Mouse (Mus musculus): ENCODE results near the gene Glod4. TPM values are rescaled to one million over a fixed set of nuclear protein-coding genes. Genes with fewer than 3 reads are reported as not detected.
A peak's percentile ranks its signal among the peaks of the same experiment; 100 is the strongest.

Glod4 gene
- total and polyA plus RNA-seq, 3 experiments, result 121 to 190 (median 161) TPM

DNA sequence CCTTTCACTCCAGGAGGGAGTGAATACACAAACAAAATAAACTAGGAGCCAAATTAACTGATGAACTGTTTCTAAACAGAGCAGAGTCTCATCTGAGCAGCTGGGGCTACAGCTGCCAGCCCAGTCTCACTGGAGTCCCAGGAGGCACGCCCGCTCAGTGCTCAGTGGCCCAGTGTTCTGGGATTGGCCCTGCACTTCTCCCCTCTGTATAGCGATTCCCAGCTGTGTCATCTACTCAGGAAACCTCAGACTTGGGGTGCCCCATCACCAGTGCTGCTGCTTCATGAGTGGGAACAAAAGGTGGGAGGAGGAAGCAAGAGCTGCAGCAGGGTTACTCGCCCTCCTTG is 10.4 kb upstream of the Glod4 start (continued):
- TF ChIP-seq CHD1 (IDR thresholded peaks at IDR 0.05; ENCODE audit: low read depth, low read length), result no peak

GRCm38 (mm10) chr11:76253145-76253917 is 9.8 kb upstream of the Glod4 start:
- no peaks in the 10 kb centered on the region for H3K79me2 ChIP-seq (replicated peaks; ENCODE audit: control insufficient read depth, extremely low read depth, insufficient read depth, poor library complexity, severe bottlenecking)
- no peak overlapping the region for H3K27ac ChIP-seq (ENCODE audit: insufficient read depth, low read depth)
- H3K4me1 ChIP-seq (ENCODE audit: control insufficient read depth in 1 of 2, insufficient read depth in 2 of 2), result peaks cover 0 to 15% of the 10 kb centered on the region in 2 experiments; a peak in 2 of 4 replicates
- dilution Hi-C loops (cut with MboI; ENCODE audit: extremely low pct_ligation_motif_present, extremely low pct_unique_long_range_greater_than_20kb, low sequenced_read_pairs) (no loop called here), in situ Hi-C loops (cut with MboI; ENCODE audit: low pct_ligation_motif_present, low pct_unique_long_range_greater_than_20kb, low sequenced_read_pairs) (loop anchor here (5.0 to 10.0 kb wide), 2 partner anchors 149 to 251 kb away; no protein-coding TSS in a partner anchor)
- DNase-seq (ENCODE audit: extremely low read depth), result peak; percentile 86
- H3K4me2 ChIP-seq (ENCODE audit: insufficient read depth, low read depth, poor library complexity, severe bottlenecking), result no peak overlapping the region
- H3K36me3 ChIP-seq (replicated peaks in 1 of 2; ENCODE audit: control insufficient read depth in 1 of 2, insufficient read depth in 1 of 2, low read length in 1 of 2), result peaks cover 27 to 76% of the 10 kb centered on the region in 2 experiments
- no peak overlapping the region for H3K4me3 ChIP-seq (replicated peaks in 1 of 3; ENCODE audit: low read depth in 2 of 3, low read length in 2 of 3, poor library complexity in 1 of 3)
- H3K9ac ChIP-seq (ENCODE audit: insufficient read depth, low read depth), result no peak overlapping the region
- no peaks in the 10 kb centered on the region for H3K9me3 ChIP-seq (replicated peaks; ENCODE audit: low read length)
- peak; percentile 95 for TF ChIP-seq SMC3 (IDR thresholded peaks at IDR 0.05; ENCODE audit: low read depth, low read length)
- TF ChIP-seq NRF1 (IDR thresholded peaks at IDR 0.05; ENCODE audit: low read depth, low read length), result 0 out of 2 replicates have a peak, but pooled peaks have one; percentile 6
- TF ChIP-seq RAD21 (IDR thresholded peaks at IDR 0.05; ENCODE audit: low read depth, low read length), result peak; percentile 98
- no peak for TF ChIP-seq USF1 (IDR thresholded peaks at IDR 0.05; ENCODE audit: low read depth, low read length)
- TF ChIP-seq ZMIZ1 (IDR thresholded peaks at IDR 0.05; ENCODE audit: low read depth, low read length), result no peak
- no peak for TF ChIP-seq RCOR1 (conservative IDR thresholded peaks at IDR 0.05; ENCODE audit: low read depth, low read length)
- no peak for TF ChIP-seq KAT2A (IDR thresholded peaks at IDR 0.05; ENCODE audit: insufficient replicate concordance, low read length)
- TF ChIP-seq HCFC1 (IDR thresholded peaks at IDR 0.05; ENCODE audit: low read depth, low read length), result no peak
- no peak for TF ChIP-seq E2F4 (IDR thresholded peaks at IDR 0.05; ENCODE audit: insufficient replicate concordance, low read depth, low read length)
- TF ChIP-seq POLR2A (IDR thresholded peaks at IDR 0.05; ENCODE audit: low read depth, low read length), result no peak
- TF ChIP-seq JUND (conservative IDR thresholded peaks at IDR 0.05; ENCODE audit: low read depth, low read length), result 0 out of 2 replicates have a peak, but pooled peaks have one; percentile 23
- TF ChIP-seq ZC3H11A (IDR thresholded peaks at IDR 0.05; ENCODE audit: low read depth, low read length), result peak; percentile 88
- no peak for TF ChIP-seq CHD2 (IDR thresholded peaks at IDR 0.05; ENCODE audit: low read length)
- TF ChIP-seq CTCF (conservative IDR thresholded peaks at IDR 0.05 in 1 of 2, IDR thresholded peaks at IDR 0.05 in 1 of 2; ENCODE audit: low read depth in 2 of 2, low read length in 2 of 2), result peak; percentile 98
- TF ChIP-seq NELFE (IDR thresholded peaks at IDR 0.05; ENCODE audit: low read depth, low read length), result no peak
- TF ChIP-seq CHD1 (IDR thresholded peaks at IDR 0.05; ENCODE audit: low read depth, low read length), result no peak
- 0 out of 2 replicates have a peak, but pooled peaks have one; percentile 58 for TF ChIP-seq MYC (IDR thresholded peaks at IDR 0.05; ENCODE audit: low read depth, low read length)
- TF ChIP-seq PAX5 (IDR thresholded peaks at IDR 0.05; ENCODE audit: low read length), result no peak
- peak; percentile 74; the same call in 1 of the 2 replicates for TF ChIP-seq IRF4 (IDR thresholded peaks at IDR 0.05; ENCODE audit: low read depth, low read length)
- TF ChIP-seq ELF1 (IDR thresholded peaks at IDR 0.05; ENCODE audit: low read depth, low read length), result 0 out of 2 replicates have a peak, but pooled peaks have one; percentile 18
- no peak for TF ChIP-seq ETS1 (conservative IDR thresholded peaks at IDR 0.05; ENCODE audit: low read depth, low read length)
- TF ChIP-seq UBTF (IDR thresholded peaks at IDR 0.05; ENCODE audit: low read depth, low read length), result no peak
- TF ChIP-seq MAX (IDR thresholded peaks at IDR 0.05; ENCODE audit: low read length), result no peak
- no peak for TF ChIP-seq POLR2AphosphoS2 (IDR thresholded peaks at IDR 0.05; ENCODE audit: low read depth, low read length)
- TF ChIP-seq GABPA (IDR thresholded peaks at IDR 0.05; ENCODE audit: insufficient replicate concordance, low read depth, low read length), result no peak
- no peak for TF ChIP-seq USF2 (conservative IDR thresholded peaks at IDR 0.05; ENCODE audit: low read depth, low read length)
- no peak for TF ChIP-seq MXI1 (IDR thresholded peaks at IDR 0.05; ENCODE audit: low read depth, low read length)
- no peak for TF ChIP-seq MAFK (IDR thresholded peaks at IDR 0.05; ENCODE audit: insufficient replicate concordance, low read length)
- TF ChIP-seq TCF12 (IDR thresholded peaks at IDR 0.05; ENCODE audit: low read depth, low read length), result 0 out of 2 replicates have a peak, but pooled peaks have one; percentile 31
- TF ChIP-seq MAZ (IDR thresholded peaks at IDR 0.05; ENCODE audit: low read depth, low read length), result no peak; the same call in 1 of the 2 replicates
- no peak for TF ChIP-seq JUN (IDR thresholded peaks at IDR 0.05; ENCODE audit: insufficient read depth, low read depth, low read length)
- TF ChIP-seq MEF2A (IDR thresholded peaks at IDR 0.05; ENCODE audit: borderline replicate concordance, low read depth, low read length), result peak; percentile 65; the same call in 1 of the 2 replicates
- no peak for TF ChIP-seq ZKSCAN1 (IDR thresholded peaks at IDR 0.05; ENCODE audit: borderline replicate concordance, low read depth, low read length)
- no peak for TF ChIP-seq TBP (conservative IDR thresholded peaks at IDR 0.05; ENCODE audit: low read depth, low read length)
- TF ChIP-seq BHLHE40 (IDR thresholded peaks at IDR 0.05; ENCODE audit: low read depth, low read length), result no peak
- H3K27me3 ChIP-seq (replicated peaks), result no peaks in the 10 kb centered on the region

Measured in CH12.LX (cell line).